Mouse (Mus musculus): ENCODE results near the gene 6330403K07Rik. TPM values are rescaled to one million over a fixed set of nuclear protein-coding genes. Genes with fewer than 3 reads are reported as not detected.

The 6330403K07Rik gene
- total and polyA plus RNA-seq, 3 experiments, result 7.4 to 13.8 (median 7.8) TPM

- DNase-seq, result peak; percentile 96
These were observed 50.6 kb downstream of the 6330403K07Rik start, which contains the start of gene C1qbp for GRCm38 (mm10) chr11:70982557-70983228. Gene C1qbp, minus strand, starts transcription at chr11:70983026.

DNA sequence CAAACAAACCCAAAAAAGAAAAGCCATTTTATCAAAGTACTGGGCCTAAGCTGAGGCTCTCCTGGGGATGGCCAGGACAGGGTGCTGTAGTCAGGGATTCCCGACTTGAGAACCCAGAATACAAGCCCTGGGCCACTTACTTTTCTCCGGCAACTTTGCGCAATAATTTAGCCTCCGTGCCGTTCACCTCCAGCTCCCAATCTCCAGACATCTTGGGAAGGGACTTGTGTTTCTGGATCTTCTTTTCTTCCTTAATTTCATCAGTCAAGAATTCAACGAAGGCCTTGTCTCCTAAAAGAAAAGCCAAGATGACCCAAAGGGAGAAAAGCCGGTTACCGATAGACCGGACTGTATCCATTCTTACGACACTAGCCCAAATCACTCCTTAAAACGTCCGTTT lies 51.3 kb downstream of the 6330403K07Rik start:
- DNase-seq, result no peak

Other genes with a start within 250 kb of the 6330403K07Rik start
- 1 to 10 TPM in 1 of 2 experiments, under 1 TPM in 1; 0.81 to 3.5 TPM for gene Scimp, start 220.9 kb downstream of the 6330403K07Rik start, total RNA-seq (2021)
- 1.2 and 1.3 TPM in 2 replicates for gene Scimp, start 220.9 kb downstream of the 6330403K07Rik start, polyA plus RNA-seq (2012; rRNA removed)
- gene Rabep1, start 188.7 kb downstream of the 6330403K07Rik start, total RNA-seq (2021), result 100 to 1,000 TPM; 141 to 170 TPM
- gene Rabep1, start 188.7 kb downstream of the 6330403K07Rik start, polyA plus RNA-seq (2012; rRNA removed), result 21.3 and 25.9 TPM in 2 replicates
- gene Nup88, start 63.5 kb downstream of the 6330403K07Rik start, total RNA-seq (2021), result 10 to 100 TPM; 47.7 to 51.7 TPM
- gene Nup88, start 63.5 kb downstream of the 6330403K07Rik start, polyA plus RNA-seq (2012; rRNA removed), result 15.3 and 19.2 TPM in 2 replicates
- 10 to 100 TPM; 20.2 to 25.2 TPM for gene Rpain, start 63.3 kb downstream of the 6330403K07Rik start, total RNA-seq (2021)
- gene Rpain, start 63.3 kb downstream of the 6330403K07Rik start, polyA plus RNA-seq (2012; rRNA removed), result 10.2 and 15.9 TPM in 2 replicates
- 100 to 1,000 TPM; 209 to 250 TPM for gene C1qbp, start 50.5 kb downstream of the 6330403K07Rik start, total RNA-seq (2021)
- gene C1qbp, start 50.5 kb downstream of the 6330403K07Rik start, polyA plus RNA-seq (2012; rRNA removed), result 901 and 1,116 TPM in 2 replicates
- 10 to 100 TPM; 20.4 to 35.6 TPM for gene Dhx33, start 29.1 kb downstream of the 6330403K07Rik start, total RNA-seq (2021)
- gene Dhx33, start 29.1 kb downstream of the 6330403K07Rik start, polyA plus RNA-seq (2012; rRNA removed), result 28.0 and 46.2 TPM in 2 replicates
- 10 to 100 TPM; 16.8 to 22.5 TPM for gene Mis12, start 13.9 kb downstream of the 6330403K07Rik start, total RNA-seq (2021)
- 0.71 and 1.2 TPM in 2 replicates for gene Mis12, start 13.9 kb downstream of the 6330403K07Rik start, polyA plus RNA-seq (2012; rRNA removed)
- gene Derl2, start 13.7 kb downstream of the 6330403K07Rik start, total RNA-seq (2021), result 10 to 100 TPM; 81.4 to 86.1 TPM
- 8.4 and 9.1 TPM in 2 replicates for gene Derl2, start 13.7 kb downstream of the 6330403K07Rik start, polyA plus RNA-seq (2012; rRNA removed)
- gene Nlrp1a, start 111.2 kb upstream of the 6330403K07Rik start, total RNA-seq (2021), result 1 to 10 TPM; 1.4 to 1.9 TPM
- not detected in 2 replicates for gene Nlrp1a, start 111.2 kb upstream of the 6330403K07Rik start, polyA plus RNA-seq (2012; rRNA removed)
- under 1 TPM; 0.40 to 0.45 TPM for gene Nlrp1b, start 197.2 kb upstream of the 6330403K07Rik start, total RNA-seq (2021)
- 0.10 and 0.11 TPM in 2 replicates for gene Nlrp1b, start 197.2 kb upstream of the 6330403K07Rik start, polyA plus RNA-seq (2012; rRNA removed)

All from adrenal gland, adult 2 months (tissue).